Mouse (Mus musculus): Measurements from ENCODE around the gene Src. TPM values are rescaled to one million over a fixed set of nuclear protein-coding genes. Genes with fewer than 3 reads are reported as not detected.

Gene Src
- total RNA-seq, 2 experiments from 2014 or later, result 2.2 to 2.8 TPM

- Histone ChIP-seq H3K27ac (no peak overlapping the region), H3K4me3 (peak overlapping the region; percentile 37; the same call in 1 of the 2 replicates)
- intact Hi-C loops (cut with DNase I), result loop anchor here (2.0 kb wide), 1 partner anchor 92 kb away; the partner anchor contains the start of gene Manbal
- peak; percentile 82 for DNase-seq
- no peak; the same call in 1 of the 2 replicates for TF ChIP-seq CTCF (IDR thresholded peaks at IDR 0.05)
These were observed 40.2 kb downstream of the Src start for GRCm38 (mm10) chr2:157458472-157458871.

- no peak for DNase-seq
- Histone ChIP-seq H3K4me3 (no peak overlapping the region), H3K27ac (no peak overlapping the region)
- intact Hi-C loops (cut with DNase I), result loop anchor here (1.0 to 2.0 kb wide), 2 partner anchors 93 to 112 kb away; partner anchors contain the start of genes Blcap and Manbal
- TF ChIP-seq CTCF (IDR thresholded peaks at IDR 0.05), result no peak; the same call in 1 of the 2 replicates
These were observed 41.5 kb downstream of the Src start for GRCm38 (mm10) chr2:157459736-157460135.

- no peak for TF ChIP-seq CTCF (IDR thresholded peaks at IDR 0.05)
- H3K4me3 ChIP-seq, result no peak overlapping the region
- intact Hi-C loops (cut with DNase I), result no loop called here
- no peak for DNase-seq
- H3K27ac ChIP-seq, result no peak overlapping the region
These were observed 44.8 kb downstream of the Src start for GRCm38 (mm10) chr2:157462776-157463710.

- H3K27ac ChIP-seq, result no peak overlapping the region
- H3K4me3 ChIP-seq, result no peak overlapping the region
- TF ChIP-seq CTCF (IDR thresholded peaks at IDR 0.05), result no peak
- DNase-seq, result no peak
- intact Hi-C loops (cut with DNase I), result no loop called here
These were observed 45.9 kb downstream of the Src start for GRCm38 (mm10) chr2:157463887-157464745.

GRCm38 (mm10) chr2:157464746-157465126 lies 46.5 kb downstream of the Src start:
- intact Hi-C loops (cut with DNase I), result no loop called here
- TF ChIP-seq CTCF (IDR thresholded peaks at IDR 0.05), result no peak
- no peak overlapping the region for H3K27ac ChIP-seq
- no peak for DNase-seq
- H3K4me3 ChIP-seq, result no peak overlapping the region

GRCm38 (mm10) chr2:157466836-157467235 lies 48.6 kb downstream of the Src start:
- H3K27ac ChIP-seq, result no peak overlapping the region
- no peak overlapping the region for H3K4me3 ChIP-seq
- DNase-seq, result no peak
- intact Hi-C loops (cut with DNase I), result no loop called here
- no peak for TF ChIP-seq CTCF (IDR thresholded peaks at IDR 0.05)

GRCm38 (mm10) chr2:157468130-157468796 lies 50.0 kb downstream of the Src start:
- peak; percentile 63 for TF ChIP-seq CTCF (IDR thresholded peaks at IDR 0.05)
- no peak overlapping the region for H3K4me3 ChIP-seq
- intact Hi-C loops (cut with DNase I), result no loop called here
- no peak for DNase-seq
- H3K27ac ChIP-seq, result no peak overlapping the region

- Histone ChIP-seq H3K27ac (no peak overlapping the region), H3K4me3 (no peak overlapping the region)
- TF ChIP-seq CTCF (IDR thresholded peaks at IDR 0.05), result no peak
- DNase-seq, result peak; percentile 56
- intact Hi-C loops (cut with DNase I), result no loop called here
These were observed 53.0 kb downstream of the Src start for GRCm38 (mm10) chr2:157471292-157471691.

- intact Hi-C loops (cut with DNase I), result no loop called here
- Histone ChIP-seq H3K4me3 (no peak overlapping the region), H3K27ac (no peak overlapping the region)
- DNase-seq, result no peak
- TF ChIP-seq CTCF (IDR thresholded peaks at IDR 0.05), result no peak
These were observed 53.5 kb downstream of the Src start for GRCm38 (mm10) chr2:157471737-157472136.

GRCm38 (mm10) chr2:157472469-157472868 lies 54.2 kb downstream of the Src start:
- TF ChIP-seq CTCF (IDR thresholded peaks at IDR 0.05), result no peak
- DNase-seq, result peak; percentile 67
- intact Hi-C loops (cut with DNase I), result no loop called here
- Histone ChIP-seq H3K4me3 (no peak overlapping the region), H3K27ac (peak overlapping the region; percentile 55)

- no peak for DNase-seq
- H3K27ac ChIP-seq, result no peak overlapping the region
- intact Hi-C loops (cut with DNase I), result no loop called here
- TF ChIP-seq CTCF (IDR thresholded peaks at IDR 0.05), result no peak
- no peak overlapping the region for H3K4me3 ChIP-seq
These were observed 56.1 kb downstream of the Src start for GRCm38 (mm10) chr2:157474269-157474729.

All from gastrocnemius, adult 2 months (tissue).